Mouse (Mus musculus) hindbrain, embryonic 15.5 days (tissue): ENCODE measurements around the gene Gm27021. TPM values are rescaled to one million over a fixed set of nuclear protein-coding genes. Genes with fewer than 3 reads are reported as not detected.
A peak's percentile ranks its signal among the peaks of the same experiment; 100 is the strongest.

ENCODE experiments used
- ATAC-seq: fragments of 200-750 bp; cut with Nextera tagmentation; 2 replicates; pipeline ENCODE4 v1.8.0; 2017; ENCODE audit warnings: low read depth, moderate number of reproducible peaks, moderate TSS enrichment; ENCODE audit not compliant: low FRiP score
- H3K27ac ChIP-seq: fragments of 300-500 bp; sonication (generic); replicated peaks from 2 replicates; pipeline ENCODE4 v1.5.1; 2015; ENCODE audit warnings: mild to moderate bottlenecking, inconsistent platforms
- H3K27me3 ChIP-seq: fragments of 300-500 bp; sonication (generic); 2 replicates; pipeline ENCODE4 v1.6.1; 2015; ENCODE audit warnings: control low read depth, inconsistent platforms
- H3K36me3 ChIP-seq: fragments of 300-500 bp; sonication (generic); 2 replicates; pipeline ENCODE4 v1.6.1; 2015; ENCODE audit warnings: control low read depth, inconsistent platforms
- H3K4me1 ChIP-seq: fragments of 300-500 bp; sonication (generic); replicated peaks from 2 replicates; pipeline ENCODE4 v1.6.1; 2015; ENCODE audit warnings: control low read depth, inconsistent platforms
- H3K4me2 ChIP-seq: fragments of 300-500 bp; sonication (generic); 2 replicates; pipeline ENCODE4 v1.6.1; 2015; ENCODE audit warnings: moderate library complexity, mild to moderate bottlenecking, inconsistent platforms
- H3K4me3 ChIP-seq: fragments of 300-500 bp; sonication (generic); 2 replicates; pipeline ENCODE4 v1.5.1; 2015; ENCODE audit warnings: mild to moderate bottlenecking, inconsistent platforms
- H3K9ac ChIP-seq: fragments of 300-500 bp; sonication (generic); 2 replicates; pipeline ENCODE4 v1.6.1; 2015; ENCODE audit warnings: inconsistent platforms
- H3K9me3 ChIP-seq: fragments of 300-500 bp; sonication (generic); 2 replicates; pipeline ENCODE4 v1.6.1; 2016; ENCODE audit warnings: control low read depth, inconsistent platforms
- WGBS: fragments of 180-500 bp; shearing (Covaris S2); methylation state at CpG from one replicate; pipeline ENCODE4 v1.1.7; 2015; 5-methylcytosine and 5-hydroxymethylcytosine counted together
- polyA plus RNA-seq: library from polyadenylated mRNA; unstranded; fragments of >200 nt; fragmentation: Nextera tagmentation; extraction: Ambion mirVana; gene quantifications from 2 replicates; pipeline ENCODE4 v1.2.1, GENCODE M21; 2015

The Gm27021 gene
- polyA plus RNA-seq, 1 experiment from 2014 or later: 5.9 TPM

DNA sequence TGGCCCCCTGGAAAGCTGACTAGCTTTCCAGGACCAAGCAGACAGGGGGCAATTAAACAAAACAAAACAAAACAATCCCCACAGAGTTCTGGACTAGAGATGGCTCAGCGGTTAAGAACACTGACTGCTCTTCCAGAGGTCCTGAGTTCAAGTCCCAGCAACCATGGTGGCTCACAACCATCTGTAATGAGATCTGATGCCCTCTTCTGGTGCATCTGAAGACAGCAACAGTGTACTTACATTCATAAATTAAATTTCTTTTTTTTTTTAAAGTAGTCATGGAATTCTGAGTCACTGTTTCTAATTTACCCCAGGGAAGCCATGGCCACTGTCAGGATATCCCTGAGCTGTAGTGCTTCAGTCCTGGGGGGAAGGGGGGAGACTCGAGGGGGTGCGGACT is 53.4 kb downstream of the Gm27021 start:
- no peak overlapping the region for H3K4me3 ChIP-seq
- H3K9ac ChIP-seq: no peak overlapping the region
- H3K36me3 ChIP-seq: no peaks in the 10 kb centered on the region
- no peak overlapping the region for H3K4me2 ChIP-seq
- 91% methylated on average over 3 of the region's 3 CpGs for WGBS
- H3K4me1 ChIP-seq: peaks cover 18% of the 10 kb centered on the region
- no peaks in the 10 kb centered on the region for H3K27me3 ChIP-seq
- H3K27ac ChIP-seq: no peak overlapping the region
- no peak for ATAC-seq
- H3K9me3 ChIP-seq: no peaks in the 10 kb centered on the region

DNA sequence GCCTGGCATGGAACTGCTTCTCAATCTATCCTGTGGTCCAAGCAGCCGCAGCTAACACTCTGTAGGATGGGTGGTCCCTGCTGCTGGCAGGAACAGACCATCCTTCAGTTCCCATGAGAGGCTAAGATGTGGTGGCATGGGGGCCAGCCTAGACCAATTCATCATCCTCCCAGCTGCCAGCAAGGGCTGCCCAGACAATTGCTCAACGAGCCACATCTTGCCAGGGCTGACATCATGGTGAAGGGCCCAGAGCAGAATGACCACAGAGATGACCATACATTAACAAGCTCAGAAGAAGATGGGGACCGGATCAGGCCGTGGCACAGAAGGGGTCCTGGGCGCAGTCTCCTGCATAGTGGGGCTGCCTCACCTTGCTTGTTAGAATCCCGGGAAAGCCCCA is 57.1 kb downstream of the Gm27021 start:
- Histone ChIP-seq H3K4me3 (no peak overlapping the region), H3K4me2 (no peak overlapping the region), H3K36me3 (no peaks in the 10 kb centered on the region), H3K27ac (no peak overlapping the region), H3K4me1 (no peaks in the 10 kb centered on the region), H3K27me3 (no peaks in the 10 kb centered on the region), H3K9ac (no peak overlapping the region), H3K9me3 (no peaks in the 10 kb centered on the region)
- WGBS: 82% methylated on average over 6 of the region's 6 CpGs
- ATAC-seq: no peak

GRCm38 (mm10) chr8:120607885-120608284 is 60.0 kb downstream of the Gm27021 start:
- Histone ChIP-seq H3K9ac (no peak overlapping the region), H3K4me3 (no peak overlapping the region), H3K4me1 (peaks cover 2% of the 10 kb centered on the region; the same call in 1 of the 2 replicates), H3K9me3 (no peaks in the 10 kb centered on the region), H3K27me3 (no peaks in the 10 kb centered on the region), H3K27ac (no peak overlapping the region), H3K4me2 (no peak overlapping the region), H3K36me3 (no peaks in the 10 kb centered on the region)
- WGBS: 10% methylated on average over 7 of the region's 7 CpGs
- no peak; the same call in 1 of the 2 replicates for ATAC-seq

GRCm38 (mm10) chr8:120607460-120607859 is 60.4 kb downstream of the Gm27021 start:
- H3K9me3 ChIP-seq: no peaks in the 10 kb centered on the region
- H3K27ac ChIP-seq: no peak overlapping the region
- no peak overlapping the region for H3K4me3 ChIP-seq
- no peaks in the 10 kb centered on the region for H3K27me3 ChIP-seq
- peaks cover 6% of the 10 kb centered on the region; the same call in 1 of the 2 replicates for H3K4me1 ChIP-seq
- no peak overlapping the region for H3K9ac ChIP-seq
- no peaks in the 10 kb centered on the region for H3K36me3 ChIP-seq
- no peak; the same call in 1 of the 2 replicates for ATAC-seq
- no peak overlapping the region for H3K4me2 ChIP-seq
- WGBS: 79% methylated on average over 9 of the region's 9 CpGs

- H3K9ac ChIP-seq: peak overlapping the region; percentile 22; the same call in 1 of the 2 replicates
- no peak overlapping the region for H3K4me3 ChIP-seq
- no peaks in the 10 kb centered on the region for H3K9me3 ChIP-seq
- no peaks in the 10 kb centered on the region for H3K27me3 ChIP-seq
- WGBS: 34% methylated on average over 6 of the region's 6 CpGs
- peaks cover 12% of the 10 kb centered on the region for H3K4me1 ChIP-seq
- no peak for ATAC-seq
- no peak overlapping the region for H3K27ac ChIP-seq
- H3K4me2 ChIP-seq: no peak overlapping the region
- H3K36me3 ChIP-seq: no peaks in the 10 kb centered on the region
Observed at GRCm38 (mm10) chr8:120602672-120603071, 65.2 kb downstream of the Gm27021 start.

GRCm38 (mm10) chr8:120599504-120599903 is 68.4 kb downstream of the Gm27021 start:
- ATAC-seq: no peak
- no peak overlapping the region for H3K9ac ChIP-seq
- 44% methylated on average over 7 of the region's 7 CpGs for WGBS

DNA sequence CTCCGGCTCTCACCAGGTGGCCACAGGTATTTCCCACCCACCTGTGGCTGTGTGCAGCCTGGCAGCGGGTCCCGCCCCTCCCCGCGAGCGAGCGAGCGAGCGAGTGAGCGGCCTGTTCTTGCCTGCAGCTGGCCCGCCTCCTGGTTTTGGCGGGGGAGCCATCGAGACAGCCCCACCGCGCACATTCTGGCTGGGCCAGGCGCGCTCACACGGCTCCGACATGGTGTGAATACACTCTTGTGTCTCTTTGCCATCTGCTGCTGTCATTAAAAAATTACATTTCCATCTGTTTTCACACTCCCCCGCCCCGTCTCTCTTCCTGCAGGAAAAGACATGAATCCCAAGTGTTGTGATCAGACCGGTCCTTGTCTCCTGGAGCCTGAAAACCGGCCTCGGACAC is 69.3 kb downstream of the Gm27021 start:
- Histone ChIP-seq H3K4me1 (peaks cover 12% of the 10 kb centered on the region), H3K4me2 (peak overlapping the region; percentile 22), H3K4me3 (no peak overlapping the region), H3K9ac (no peak overlapping the region), H3K36me3 (no peaks in the 10 kb centered on the region), H3K27me3 (no peaks in the 10 kb centered on the region), H3K9me3 (no peaks in the 10 kb centered on the region), H3K27ac (no peak overlapping the region)
- peak; percentile 75; the same call in 1 of the 2 replicates for ATAC-seq
- 20% methylated on average over 24 of the region's 24 CpGs for WGBS

More at GRCm38 (mm10) chr8:120599504-120599903, 68.4 kb downstream of the Gm27021 start:
- H3K9me3 ChIP-seq: no peaks in the 10 kb centered on the region
- no peak overlapping the region for H3K4me2 ChIP-seq
- H3K27ac ChIP-seq: no peak overlapping the region
- no peaks in the 10 kb centered on the region for H3K36me3 ChIP-seq
- H3K4me1 ChIP-seq: peaks cover 12% of the 10 kb centered on the region
- no peaks in the 10 kb centered on the region for H3K27me3 ChIP-seq
- H3K4me3 ChIP-seq: no peak overlapping the region

DNA sequence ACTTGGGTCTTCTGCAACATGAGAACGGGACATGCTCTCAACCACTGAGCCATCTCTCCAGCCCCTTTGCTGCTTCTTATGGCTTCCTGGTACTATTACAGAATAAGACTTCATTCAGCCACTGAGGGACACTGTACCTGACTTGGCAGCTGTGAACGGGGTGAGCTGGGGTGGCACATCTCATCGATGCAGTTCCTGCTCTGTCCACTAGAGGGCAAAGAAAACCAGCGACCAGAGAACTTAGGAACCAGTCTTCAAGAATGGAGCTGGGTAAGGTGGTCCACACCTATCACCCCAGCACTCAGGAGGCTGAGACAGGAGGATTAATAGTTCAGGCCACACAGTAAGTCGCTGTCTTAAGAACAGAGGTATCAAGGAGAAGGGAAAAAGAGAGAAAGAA is 71.9 kb downstream of the Gm27021 start:
- no peaks in the 10 kb centered on the region for H3K36me3 ChIP-seq
- no peak overlapping the region for H3K4me3 ChIP-seq
- 10% methylated on average over 5 of the region's 5 CpGs for WGBS
- H3K9ac ChIP-seq: no peak overlapping the region
- peaks cover 4% of the 10 kb centered on the region for H3K4me1 ChIP-seq
- H3K27ac ChIP-seq: no peak overlapping the region
- no peak for ATAC-seq
- no peaks in the 10 kb centered on the region for H3K9me3 ChIP-seq
- H3K4me2 ChIP-seq: no peak overlapping the region
- H3K27me3 ChIP-seq: no peaks in the 10 kb centered on the region

DNA sequence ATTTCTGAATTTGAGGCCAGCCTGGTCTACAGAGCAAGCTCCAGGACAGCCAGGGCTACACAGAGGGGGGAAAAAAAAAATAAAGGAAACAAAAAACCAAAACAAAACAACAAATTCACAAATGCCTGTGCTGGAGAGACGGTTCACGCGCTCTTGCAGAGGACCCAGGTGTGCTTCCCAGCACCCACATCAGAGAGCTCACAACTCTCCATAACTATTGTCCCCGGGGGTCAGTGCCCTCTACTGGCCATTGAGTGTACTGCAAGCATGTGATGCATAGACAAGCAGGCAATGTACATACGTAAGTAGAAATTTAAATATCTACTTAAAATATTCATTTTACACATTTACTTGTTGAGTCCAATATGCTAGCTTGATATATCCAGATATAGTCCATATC is 73.3 kb downstream of the Gm27021 start:
- no peak overlapping the region for H3K9ac ChIP-seq
- H3K4me3 ChIP-seq: no peak overlapping the region
- peaks cover 9% of the 10 kb centered on the region for H3K4me1 ChIP-seq
- H3K4me2 ChIP-seq: no peak overlapping the region
- no peaks in the 10 kb centered on the region for H3K9me3 ChIP-seq
- WGBS: 90% methylated on average over 5 of the region's 5 CpGs
- no peak overlapping the region for H3K27ac ChIP-seq
- no peaks in the 10 kb centered on the region for H3K27me3 ChIP-seq
- no peak for ATAC-seq
- no peaks in the 10 kb centered on the region for H3K36me3 ChIP-seq

DNA sequence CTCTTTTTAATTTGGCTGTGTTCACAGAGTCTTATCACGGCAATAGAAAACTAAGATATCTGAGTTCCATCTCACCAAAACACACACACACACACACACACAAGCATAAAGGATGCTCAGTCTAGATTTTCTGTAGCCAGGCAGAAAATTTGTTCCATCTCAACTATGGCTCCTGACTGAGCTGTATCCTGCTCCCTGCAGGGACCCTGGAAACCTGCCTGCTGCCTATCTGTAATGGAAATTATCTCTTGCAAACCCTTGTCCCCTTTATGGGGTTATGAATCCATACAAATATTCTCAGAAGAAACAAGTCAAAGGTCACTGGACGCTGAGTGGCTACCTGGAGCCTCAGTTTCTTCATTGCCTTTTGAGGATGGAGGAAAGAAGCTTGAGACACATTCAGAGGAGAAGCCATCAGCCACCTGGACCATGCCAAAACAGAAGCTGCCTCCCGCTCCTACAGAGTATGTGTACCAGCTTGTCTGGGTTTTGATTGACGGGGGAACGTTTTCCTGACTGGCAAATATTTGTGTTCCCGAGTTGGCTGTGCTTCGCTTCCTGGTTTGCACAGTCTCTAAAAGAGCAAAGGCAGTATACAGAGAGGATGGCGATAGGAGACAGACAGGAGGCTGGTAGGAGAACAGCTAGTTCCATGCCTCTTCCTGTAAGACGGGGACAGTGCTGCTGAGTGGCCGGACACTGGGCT is 76.1 kb downstream of the Gm27021 start:
- no peaks in the 10 kb centered on the region for H3K9me3 ChIP-seq
- no peak overlapping the region for H3K9ac ChIP-seq
- H3K36me3 ChIP-seq: no peaks in the 10 kb centered on the region
- H3K4me3 ChIP-seq: no peak overlapping the region
- no peak for ATAC-seq
- H3K4me2 ChIP-seq: no peak overlapping the region
- H3K4me1 ChIP-seq: peaks cover 12% of the 10 kb centered on the region
- 70% methylated on average over 10 of the region's 10 CpGs for WGBS
- H3K27me3 ChIP-seq: no peaks in the 10 kb centered on the region
- no peak overlapping the region for H3K27ac ChIP-seq

DNA sequence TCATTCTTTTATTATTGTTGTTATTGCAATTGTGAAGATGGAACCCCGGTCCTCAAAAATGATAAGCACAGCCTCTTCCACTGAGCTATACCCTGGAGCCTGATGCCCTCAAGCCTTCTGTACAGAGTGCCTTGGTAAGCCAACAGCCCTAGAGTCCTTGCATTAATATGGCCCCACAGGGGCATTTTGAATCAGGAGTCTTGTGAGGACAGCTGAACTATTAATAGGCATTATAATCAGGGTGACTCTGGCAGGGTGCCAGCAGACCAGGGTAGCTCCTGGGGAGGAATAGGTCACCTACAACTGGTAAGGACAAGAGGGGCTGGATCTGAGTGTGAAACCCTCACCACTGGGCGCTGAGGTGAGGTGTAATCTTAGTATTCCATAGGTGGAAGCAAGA is 78.0 kb downstream of the Gm27021 start:
- ATAC-seq: no peak
- Histone ChIP-seq H3K4me3 (peak overlapping the region; percentile 50), H3K27ac (peak overlapping the region; percentile 56; the same call in 1 of the 2 replicates), H3K9ac (peak overlapping the region; percentile 34; the same call in 1 of the 2 replicates), H3K27me3 (no peaks in the 10 kb centered on the region), H3K36me3 (no peaks in the 10 kb centered on the region), H3K4me1 (peaks cover 12% of the 10 kb centered on the region), H3K9me3 (no peaks in the 10 kb centered on the region), H3K4me2 (peak overlapping the region; percentile 89)
- whole genome bisulfite sequencing: 51% methylated on average over 2 of the region's 2 CpGs

GRCm38 (mm10) chr8:120588908-120589771 is 78.7 kb downstream of the Gm27021 start, which contains the start of gene Gins2:
Gene Gins2 (minus strand): TSS chr8:120589304.
- peaks cover 12% of the 10 kb centered on the region for H3K4me1 ChIP-seq
- peak within 1 kb of the TSS; percentile 89 for H3K4me2 ChIP-seq
- no peaks in the 10 kb centered on the region for H3K27me3 ChIP-seq
- peak within 1 kb of the TSS; percentile 56 for H3K27ac ChIP-seq
- under 1% methylated on average over 67 of the region's 67 CpGs for WGBS
- peak within 1 kb of the TSS; percentile 44 for H3K9ac ChIP-seq
- H3K4me3 ChIP-seq: peak within 1 kb of the TSS; percentile 50
- no peaks in the 10 kb centered on the region for H3K36me3 ChIP-seq
- no peaks in the 10 kb centered on the region for H3K9me3 ChIP-seq
- ATAC-seq: peak; percentile 99
